Mouse (Mus musculus): ENCODE measurements at regions not wholly inside any gene's neighbourhood (a gene's known extent, or its start where the extent isn't known, plus 50 kb on each side); places are given as distances from the start of the nearest gene placed in this dataset.

DNA sequence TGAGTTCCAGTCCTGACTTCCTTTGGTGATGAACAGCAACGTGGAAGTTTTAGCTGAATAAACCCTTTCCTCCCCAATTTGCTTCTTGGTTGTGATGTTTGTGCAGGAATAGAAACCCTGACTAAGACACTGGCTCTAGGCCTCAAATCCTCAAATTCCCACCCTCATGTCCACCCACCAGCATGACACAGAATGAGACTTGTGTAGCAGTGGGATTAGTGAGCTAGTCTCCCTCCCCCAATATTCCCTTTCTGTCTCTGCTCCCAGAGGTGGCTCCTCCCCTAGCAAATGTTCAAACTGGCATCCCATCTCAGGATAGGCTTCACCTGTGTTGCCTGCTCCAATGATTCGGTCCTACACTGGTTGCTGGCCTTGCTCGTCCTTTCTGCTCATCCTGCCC lies 94.1 kb upstream of the Myocd start:
- H3K4me2 ChIP-seq (ENCODE audit: low read depth, low read length), result 0 out of 2 replicates have a peak overlapping the region, but pooled peaks have one; percentile 54
- no peaks in the 10 kb centered on the region for H3K36me3 ChIP-seq (replicated peaks; ENCODE audit: control insufficient read depth, insufficient read depth, low read length)
- peak overlapping the region; percentile 94 for H3K27ac ChIP-seq (ENCODE audit: low read depth)
- H3K9me3 ChIP-seq (replicated peaks; ENCODE audit: control insufficient read depth, low read length), result no peaks in the 10 kb centered on the region
- no peak overlapping the region for H3K9ac ChIP-seq (replicated peaks; ENCODE audit: low read depth, low read length)
- TF ChIP-seq EP300 (IDR thresholded peaks at IDR 0.05; ENCODE audit: low read depth) (no peak), CTCF (IDR thresholded peaks at IDR 0.05; ENCODE audit: low read depth) (no peak)
- DNase-seq (ENCODE audit: low spot score) (no peak), ATAC-seq (ENCODE audit: insufficient read depth, low read depth) (no peak)
- 75% methylated on average over 3 of the region's 3 CpGs for WGBS
- no peaks in the 10 kb centered on the region for H3K27me3 ChIP-seq (ENCODE audit: control insufficient read depth, insufficient read depth, low read length)
- H3K4me3 ChIP-seq (ENCODE audit: low read depth, low read length), result no peak overlapping the region
- H3K4me1 ChIP-seq (ENCODE audit: control insufficient read depth, insufficient read depth), result peaks cover 40% of the 10 kb centered on the region

DNA sequence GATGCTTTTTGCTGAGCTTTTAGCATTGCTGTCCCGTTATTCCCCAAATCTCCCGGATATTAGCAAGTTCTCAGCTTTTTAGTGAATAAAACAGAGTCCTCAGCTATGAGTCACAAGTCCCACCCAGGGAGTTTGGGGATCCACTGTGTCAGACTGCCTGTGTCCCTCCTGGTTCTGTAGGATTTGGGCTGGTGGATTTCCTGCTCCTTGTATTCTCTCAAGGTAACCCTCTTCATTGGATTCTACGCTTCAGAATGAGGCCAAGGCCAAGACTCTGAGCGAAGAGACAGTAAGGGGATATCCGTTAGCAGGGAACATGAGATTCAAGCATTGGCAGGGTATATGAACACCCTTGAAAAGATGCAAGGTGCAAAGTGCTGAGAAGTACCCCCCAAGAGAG lies 90.9 kb upstream of the Myocd start:
- H3K27me3 ChIP-seq (ENCODE audit: control insufficient read depth, insufficient read depth, low read length), result no peaks in the 10 kb centered on the region
- 73% methylated on average over 5 of the region's 5 CpGs for WGBS
- DNase-seq (ENCODE audit: low spot score) (no peak), ATAC-seq (ENCODE audit: insufficient read depth, low read depth) (no peak)
- no peak overlapping the region for H3K4me2 ChIP-seq (ENCODE audit: low read depth, low read length)
- no peak for TF ChIP-seq EP300 (IDR thresholded peaks at IDR 0.05; ENCODE audit: low read depth)
- TF ChIP-seq CTCF (IDR thresholded peaks at IDR 0.05; ENCODE audit: low read depth), result no peak
- 0 out of 2 replicates have a peak overlapping the region, but pooled peaks have one; percentile 7 for H3K27ac ChIP-seq (ENCODE audit: low read depth)
- no peak overlapping the region for H3K4me3 ChIP-seq (ENCODE audit: low read depth, low read length)
- no peak overlapping the region for H3K9ac ChIP-seq (replicated peaks; ENCODE audit: low read depth, low read length)
- peaks cover 16% of the 10 kb centered on the region for H3K4me1 ChIP-seq (ENCODE audit: control insufficient read depth, insufficient read depth)
- H3K36me3 ChIP-seq (replicated peaks; ENCODE audit: control insufficient read depth, insufficient read depth, low read length), result no peaks in the 10 kb centered on the region
- H3K9me3 ChIP-seq (replicated peaks; ENCODE audit: control insufficient read depth, low read length), result no peaks in the 10 kb centered on the region

DNA sequence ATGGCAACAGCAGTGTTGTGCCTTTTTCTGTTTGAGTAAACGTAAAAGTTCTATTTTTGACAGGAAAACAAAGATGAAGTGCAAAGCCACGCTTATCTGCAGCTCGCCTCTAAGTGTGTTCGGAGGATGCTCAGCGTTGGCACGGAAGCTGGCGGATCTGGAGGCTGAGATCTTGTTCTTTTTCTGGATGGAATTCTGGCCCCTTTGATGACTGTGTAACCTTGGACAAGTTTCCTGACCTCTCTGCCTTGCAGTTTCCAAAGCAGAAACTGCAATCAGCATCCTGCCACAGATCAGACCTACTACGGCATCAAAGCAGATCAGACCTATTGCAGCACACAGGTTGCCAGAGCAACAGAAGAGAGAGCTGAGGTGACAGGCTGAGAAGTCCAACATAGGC lies 89.1 kb upstream of the Myocd start:
- 22% methylated on average over 8 of the region's 8 CpGs for WGBS
- Histone ChIP-seq H3K9ac (replicated peaks; ENCODE audit: low read depth, low read length) (no peak overlapping the region), H3K4me3 (ENCODE audit: low read depth, low read length) (no peak overlapping the region), H3K27me3 (ENCODE audit: control insufficient read depth, insufficient read depth, low read length) (no peaks in the 10 kb centered on the region), H3K27ac (ENCODE audit: low read depth) (0 out of 2 replicates have a peak overlapping the region, but pooled peaks have one; percentile 15), H3K4me1 (ENCODE audit: control insufficient read depth, insufficient read depth) (peaks cover 8% of the 10 kb centered on the region; the same call in 1 of the 2 replicates), H3K4me2 (ENCODE audit: low read depth, low read length) (no peak overlapping the region), H3K36me3 (replicated peaks; ENCODE audit: control insufficient read depth, insufficient read depth, low read length) (no peaks in the 10 kb centered on the region), H3K9me3 (replicated peaks; ENCODE audit: control insufficient read depth, low read length) (no peaks in the 10 kb centered on the region)
- DNase-seq (ENCODE audit: low spot score), result no peak
- ATAC-seq (ENCODE audit: insufficient read depth, low read depth), result peak; percentile 71
- TF ChIP-seq EP300 (IDR thresholded peaks at IDR 0.05; ENCODE audit: low read depth) (no peak), CTCF (IDR thresholded peaks at IDR 0.05; ENCODE audit: low read depth) (no peak)

DNA sequence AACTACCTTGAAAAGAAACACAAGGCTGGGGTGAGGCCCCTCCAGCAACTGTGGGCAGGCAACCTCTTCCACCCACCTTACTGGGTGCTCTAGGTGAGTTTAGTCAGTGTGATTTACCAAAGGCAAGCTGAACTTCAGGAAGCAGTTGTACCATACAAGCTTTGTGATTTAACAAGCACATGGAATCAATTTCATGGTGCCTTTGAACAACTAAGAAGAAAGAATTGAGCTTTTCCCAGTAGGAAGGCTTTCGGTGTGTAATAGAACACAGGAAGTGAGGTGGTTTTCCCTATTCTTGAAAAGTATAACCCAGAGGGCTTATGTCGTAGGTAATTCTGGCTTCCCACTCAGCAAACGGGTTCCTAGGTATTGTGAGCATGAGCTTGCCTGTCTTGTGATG lies 82.7 kb upstream of the Myocd start:
- no peak for TF ChIP-seq CTCF (IDR thresholded peaks at IDR 0.05; ENCODE audit: low read depth)
- no peak for TF ChIP-seq EP300 (IDR thresholded peaks at IDR 0.05; ENCODE audit: low read depth)
- H3K9ac ChIP-seq (replicated peaks; ENCODE audit: low read depth, low read length), result no peak overlapping the region
- H3K4me3 ChIP-seq (ENCODE audit: low read depth, low read length), result no peak overlapping the region
- H3K36me3 ChIP-seq (replicated peaks; ENCODE audit: control insufficient read depth, insufficient read depth, low read length), result no peaks in the 10 kb centered on the region
- ATAC-seq (ENCODE audit: insufficient read depth, low read depth), result no peak
- H3K27ac ChIP-seq (ENCODE audit: low read depth), result no peak overlapping the region
- DNase-seq (ENCODE audit: low spot score), result no peak
- no peaks in the 10 kb centered on the region for H3K9me3 ChIP-seq (replicated peaks; ENCODE audit: control insufficient read depth, low read length)
- H3K4me1 ChIP-seq (ENCODE audit: control insufficient read depth, insufficient read depth), result 0 out of 2 replicates have a peak, but pooled peaks cover 9% of the 10 kb centered on the region
- 82% methylated on average over 3 of the region's 3 CpGs for WGBS
- no peaks in the 10 kb centered on the region for H3K27me3 ChIP-seq (ENCODE audit: control insufficient read depth, insufficient read depth, low read length)
- no peak overlapping the region for H3K4me2 ChIP-seq (ENCODE audit: low read depth, low read length)

DNA sequence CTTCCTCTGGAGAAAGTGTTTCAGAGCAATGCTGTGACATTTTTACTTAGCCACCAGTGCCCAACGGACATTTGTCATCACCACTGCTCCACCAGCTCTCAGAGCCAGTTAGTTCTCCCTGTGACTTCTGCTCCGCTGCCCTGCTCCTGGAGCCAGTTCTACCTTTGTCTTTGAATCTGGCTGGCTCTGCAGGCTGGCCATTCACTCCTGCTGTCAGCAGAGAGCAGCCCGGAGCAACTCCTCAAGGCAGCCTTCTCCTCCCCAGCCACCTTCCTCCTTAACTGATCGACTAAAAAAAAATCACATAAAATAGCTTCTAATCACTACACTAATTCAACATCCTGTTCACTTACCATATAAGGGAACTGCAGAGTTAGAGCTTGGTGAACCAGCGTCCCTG lies 79.2 kb upstream of the Myocd start:
- ATAC-seq (ENCODE audit: insufficient read depth, low read depth) (peak; percentile 33; the same call in 1 of the 2 replicates), DNase-seq (ENCODE audit: low spot score) (peak; percentile 43)
- no peaks in the 10 kb centered on the region for H3K27me3 ChIP-seq (ENCODE audit: control insufficient read depth, insufficient read depth, low read length)
- H3K4me1 ChIP-seq (ENCODE audit: control insufficient read depth, insufficient read depth), result 0 out of 2 replicates have a peak, but pooled peaks cover 9% of the 10 kb centered on the region
- TF ChIP-seq CTCF (IDR thresholded peaks at IDR 0.05; ENCODE audit: low read depth), result peak; percentile 36; the same call in 1 of the 2 replicates
- no peak for TF ChIP-seq EP300 (IDR thresholded peaks at IDR 0.05; ENCODE audit: low read depth)
- H3K9me3 ChIP-seq (replicated peaks; ENCODE audit: control insufficient read depth, low read length), result no peaks in the 10 kb centered on the region
- H3K36me3 ChIP-seq (replicated peaks; ENCODE audit: control insufficient read depth, insufficient read depth, low read length), result no peaks in the 10 kb centered on the region
- 15% methylated on average over 5 of the region's 5 CpGs for WGBS
- no peak overlapping the region for H3K4me3 ChIP-seq (ENCODE audit: low read depth, low read length)
- H3K9ac ChIP-seq (replicated peaks; ENCODE audit: low read depth, low read length), result no peak overlapping the region
- peak overlapping the region; percentile 69 for H3K27ac ChIP-seq (ENCODE audit: low read depth)
- no peak overlapping the region for H3K4me2 ChIP-seq (ENCODE audit: low read depth, low read length)
